Mouse (Mus musculus) frontal cortex, postnatal 14 days (tissue): ENCODE measurements around the gene Zdhhc1.
A peak's percentile ranks its signal among the peaks of the same experiment; 100 is the strongest.

Experiments
- DNase-seq, 2 experiments: peaks; one replicate each; pipeline ENCODE4 v3.0.0; 2022; ENCODE audit warnings: low spot score in 2 of 2

The Zdhhc1 gene

GRCm38 (mm10) chr8:105517346-105517745, 20.6 kb upstream of the Zdhhc1 start:
- DNase-seq: no peak

DNA sequence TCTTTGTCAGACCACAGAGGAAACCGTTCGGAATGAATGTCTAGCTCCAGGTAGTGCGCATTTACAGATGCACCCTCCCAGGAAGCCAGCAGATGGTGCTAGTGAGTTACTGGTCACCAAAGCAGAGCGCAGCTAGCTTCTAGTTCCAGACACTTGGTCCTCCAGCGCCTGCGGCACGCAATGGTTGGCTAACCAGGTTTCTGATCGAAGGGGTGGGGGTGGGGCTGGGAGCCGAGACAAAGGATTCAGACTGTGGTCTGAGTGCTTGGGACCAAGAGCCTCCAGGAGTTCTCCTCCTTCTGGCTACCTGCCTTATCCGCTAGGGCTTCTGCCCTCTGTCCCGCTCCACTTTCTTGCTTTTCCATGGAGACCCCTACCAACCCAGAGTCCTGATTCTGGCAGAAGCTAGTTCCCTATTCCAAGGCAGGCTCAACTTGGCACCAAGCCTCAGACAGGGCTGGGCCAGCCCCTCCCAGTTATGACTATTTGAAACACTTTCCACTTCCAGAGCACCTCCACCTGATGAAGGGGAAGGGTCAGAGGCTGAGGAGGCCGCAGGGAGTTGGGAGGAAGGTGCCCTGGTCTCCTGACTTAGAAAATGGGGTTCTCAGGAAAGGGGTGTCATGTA, 19.4 kb upstream of the Zdhhc1 start:
- peak in 1 of 2 experiments; percentile 72 for DNase-seq

- no peak for DNase-seq
Observed at GRCm38 (mm10) chr8:105514656-105515055, 18.0 kb upstream of the Zdhhc1 start.

DNA sequence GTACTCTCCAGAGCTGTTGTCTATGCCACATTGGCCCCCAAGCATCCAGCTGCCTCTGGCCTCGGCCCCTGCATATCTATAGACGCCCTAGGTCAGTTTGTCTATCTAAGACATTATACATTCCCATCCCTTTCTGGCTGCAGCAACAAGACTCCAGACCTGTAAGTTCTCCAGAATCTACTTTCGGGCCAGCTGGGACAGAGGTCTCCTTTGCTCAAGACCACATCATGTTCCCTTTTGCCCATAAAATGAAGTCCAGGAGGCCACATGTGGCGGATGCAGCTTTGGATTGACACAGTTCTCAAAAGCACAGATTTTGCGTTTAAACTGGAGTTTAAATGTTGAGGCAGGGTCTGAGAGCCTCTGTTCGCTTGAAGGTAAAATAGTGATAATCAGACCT, 17.5 kb upstream of the Zdhhc1 start:
- no peak for DNase-seq

- no peak for DNase-seq
Observed at GRCm38 (mm10) chr8:105509997-105510735, 13.5 kb upstream of the Zdhhc1 start.

DNA sequence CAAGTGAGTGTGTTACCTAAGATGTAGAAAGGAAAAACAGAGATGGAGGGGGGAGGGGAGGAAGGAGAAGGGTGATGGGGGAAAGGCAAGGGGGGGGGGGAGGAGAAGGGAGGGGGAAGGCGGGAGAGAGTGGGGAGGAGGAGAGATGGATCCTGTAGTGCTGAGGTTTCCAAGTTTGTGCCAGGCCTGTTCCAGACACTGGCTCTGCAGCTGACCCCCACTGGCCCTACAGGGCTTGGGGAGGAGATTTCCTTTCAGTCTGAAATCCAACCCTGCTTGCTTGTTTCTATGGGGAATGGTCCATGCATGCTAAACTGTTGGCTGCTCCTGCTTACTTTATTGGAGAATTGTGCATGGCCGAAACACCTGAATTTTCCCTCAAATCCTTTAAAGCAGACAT, 12.1 kb upstream of the Zdhhc1 start:
- DNase-seq: no peak

DNA sequence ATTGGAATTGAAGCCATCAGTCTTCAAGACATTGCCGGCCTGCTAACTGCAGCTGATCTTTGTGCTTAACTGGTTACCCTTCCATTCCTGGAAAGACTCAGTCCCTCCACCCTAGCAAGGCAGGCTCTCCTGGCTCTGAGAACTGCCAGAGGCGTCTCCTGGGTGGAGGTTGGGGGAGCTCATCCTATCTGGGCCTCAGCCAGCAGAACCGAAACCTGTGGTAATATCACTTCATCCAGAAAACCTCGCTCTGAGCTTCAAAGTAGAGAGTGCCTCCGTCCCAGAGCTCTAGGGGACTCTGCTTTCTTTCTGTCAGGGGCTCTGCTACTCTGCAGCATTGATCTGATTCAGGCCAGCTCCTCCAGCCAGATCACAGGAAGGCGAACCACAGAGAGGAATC, 10.3 kb upstream of the Zdhhc1 start:
- no peak for DNase-seq

GRCm38 (mm10) chr8:105504617-105505016, 7.9 kb upstream of the Zdhhc1 start:
- no peak for DNase-seq

DNA sequence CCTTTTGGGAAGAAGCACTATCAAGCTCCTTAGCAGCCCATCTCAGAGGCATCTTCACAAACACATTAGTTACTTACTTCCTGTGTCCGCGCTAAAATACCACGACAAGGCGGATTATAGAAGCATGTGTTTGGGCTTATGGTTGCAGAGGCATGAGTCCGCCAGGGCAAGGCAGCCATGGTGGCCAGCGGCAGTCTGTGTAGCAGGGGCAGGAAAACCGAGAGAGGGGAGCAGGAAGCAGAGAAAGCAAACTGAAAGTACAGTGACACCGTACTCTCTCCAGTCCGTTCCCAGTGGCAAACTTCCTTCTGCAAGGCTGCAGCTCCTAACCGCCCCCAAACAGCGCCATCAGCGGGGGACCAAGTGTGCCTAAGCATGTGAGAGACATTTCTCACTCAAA, 3.1 kb upstream of the Zdhhc1 start:
- no peak for DNase-seq

- no peak for DNase-seq
Observed at GRCm38 (mm10) chr8:105495350-105496302, 1.1 kb downstream of the Zdhhc1 start.

DNA sequence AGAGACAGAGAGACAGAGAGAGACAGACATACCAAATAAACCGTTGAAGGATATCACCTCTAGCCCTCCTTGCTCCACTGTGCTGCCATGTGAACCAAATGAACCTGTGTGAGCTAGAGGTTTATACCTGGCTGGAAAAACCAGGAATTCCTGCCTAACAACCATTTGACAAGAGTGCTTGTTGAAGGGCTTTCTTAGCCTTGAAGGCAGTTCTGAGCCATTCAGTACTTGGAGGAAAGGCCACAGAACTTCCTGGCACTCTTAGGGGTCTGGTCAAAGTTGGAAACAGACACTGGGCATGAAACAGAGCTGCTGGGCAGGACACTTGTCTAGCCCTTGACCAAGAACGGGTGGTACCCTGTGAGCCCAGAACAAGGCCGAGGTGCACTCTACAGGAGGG, 2.1 kb downstream of the Zdhhc1 start:
- no peak for DNase-seq

GRCm38 (mm10) chr8:105493495-105493894, 3.2 kb downstream of the Zdhhc1 start:
- no peak for DNase-seq

DNA sequence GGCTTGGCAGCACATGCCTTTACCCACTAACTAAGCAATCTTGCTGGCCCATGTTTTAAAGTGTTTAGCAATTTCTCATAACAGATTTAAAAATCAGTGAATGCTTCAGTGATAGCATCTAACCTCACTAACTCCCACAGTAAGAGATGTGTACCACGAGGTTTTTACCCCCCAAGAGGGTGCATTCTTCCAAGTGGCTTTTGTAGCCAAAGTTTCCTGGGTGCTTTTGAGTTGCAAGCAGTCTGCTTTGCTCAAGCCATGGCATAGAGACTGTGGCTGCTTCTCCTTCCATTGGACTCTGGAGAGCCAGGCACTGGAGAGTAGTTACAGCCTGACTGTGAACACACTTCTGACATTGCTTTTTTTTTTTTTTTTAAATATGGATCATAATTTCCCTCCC, 7.4 kb downstream of the Zdhhc1 start:
- no peak for DNase-seq

DNA sequence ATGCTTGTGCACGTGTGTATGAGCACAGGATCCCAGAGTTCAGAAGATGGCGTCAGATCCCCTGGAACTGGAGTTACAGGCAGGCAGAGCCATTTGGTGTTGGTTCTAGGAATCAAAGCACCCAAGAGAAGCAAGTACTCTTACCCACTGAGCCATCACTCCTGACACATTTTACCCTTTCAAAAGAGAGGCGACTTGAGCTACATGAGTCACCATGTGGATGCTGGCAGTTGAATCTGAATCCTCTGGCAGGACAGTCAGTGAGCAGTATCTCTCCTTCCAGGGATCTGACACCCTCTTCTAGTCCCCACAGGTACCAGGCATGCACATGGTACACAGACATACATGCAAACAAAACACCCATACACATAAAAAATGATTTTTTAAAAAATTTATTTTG, 8.6 kb downstream of the Zdhhc1 start:
- no peak for DNase-seq

DNA sequence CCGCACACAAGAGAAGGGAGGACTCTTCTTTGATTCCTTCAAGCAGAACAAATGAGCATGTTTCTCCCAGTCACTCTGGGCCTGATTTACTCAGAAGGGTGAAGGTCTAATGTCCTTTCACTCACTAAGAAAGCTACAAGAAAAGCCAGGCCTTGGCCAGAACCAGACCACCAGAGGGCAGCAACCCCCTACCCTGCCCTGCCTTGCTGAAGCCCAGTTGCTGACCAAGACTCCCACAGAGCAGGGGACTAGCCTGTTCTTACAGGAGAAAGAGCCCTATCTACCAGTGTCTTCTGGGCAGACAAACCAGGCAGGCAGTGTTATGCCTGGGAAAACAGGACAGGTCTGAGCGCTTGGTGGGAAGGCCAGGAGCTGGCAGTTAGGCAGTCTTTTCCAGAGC, 12.3 kb downstream of the Zdhhc1 start:
- no peak for DNase-seq

- DNase-seq: no peak
Observed at GRCm38 (mm10) chr8:105484030-105484368, 12.7 kb downstream of the Zdhhc1 start.

DNA sequence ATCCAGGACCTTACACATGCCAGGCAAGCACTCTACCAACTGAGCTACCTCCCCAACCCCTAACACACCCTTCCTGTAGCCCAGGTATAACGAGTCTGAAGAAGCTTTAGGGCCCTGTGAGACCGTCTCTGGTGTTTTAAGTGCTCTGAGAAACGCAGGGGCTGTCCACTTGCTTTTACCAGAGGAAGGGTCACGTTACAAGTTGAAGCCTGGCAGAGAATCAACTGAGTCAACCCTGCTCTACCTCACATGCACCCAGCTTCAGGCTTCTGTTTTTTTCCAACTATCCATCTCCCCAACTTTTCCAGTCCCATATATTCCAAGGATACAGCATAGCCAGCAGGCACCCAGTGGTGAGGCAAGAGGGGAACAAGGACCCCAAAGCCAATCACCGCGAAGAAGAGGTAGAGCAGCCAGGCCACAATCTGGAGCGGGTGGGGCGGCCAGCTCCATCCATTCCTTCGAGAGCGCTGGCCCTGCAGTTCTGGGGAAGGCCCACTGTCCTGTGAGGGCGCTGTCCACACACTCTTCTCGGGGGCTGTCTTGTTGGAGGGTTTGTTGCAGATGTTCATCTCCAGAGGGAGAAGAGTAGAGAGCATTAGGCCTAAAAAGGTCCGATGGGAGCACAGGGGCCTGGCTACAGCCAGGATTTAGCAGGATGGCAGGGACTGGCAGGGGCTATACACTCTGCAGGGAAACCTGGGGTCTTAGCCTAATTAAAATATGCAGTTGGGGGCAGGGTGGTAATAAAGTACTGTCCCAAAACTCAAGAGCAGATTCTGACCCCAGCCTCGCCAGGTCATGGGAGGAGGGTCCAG, 13.3 kb downstream of the Zdhhc1 start:
- no peak for DNase-seq

DNA sequence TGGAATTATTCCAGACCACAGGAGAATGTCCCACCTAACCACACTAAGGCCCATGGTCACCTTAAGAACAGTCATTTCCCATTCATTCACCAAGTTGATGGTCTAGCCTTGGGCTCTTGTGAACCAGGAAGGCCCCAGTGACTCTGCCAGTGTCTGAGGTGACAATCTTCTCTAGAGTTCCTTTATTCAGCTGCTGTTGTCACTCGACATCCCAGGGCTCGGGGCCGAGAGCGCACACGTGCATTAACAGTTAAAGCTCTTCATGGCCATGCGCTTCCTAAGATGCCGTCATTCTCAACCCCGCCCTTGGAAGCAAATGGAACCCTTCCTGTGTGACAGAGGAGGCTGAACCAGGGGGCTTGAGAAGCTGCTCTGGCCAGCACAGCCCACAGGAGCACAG, 14.6 kb downstream of the Zdhhc1 start:
- no peak for DNase-seq

- DNase-seq: no peak
Observed at GRCm38 (mm10) chr8:105481453-105481852, 15.2 kb downstream of the Zdhhc1 start.

GRCm38 (mm10) chr8:105481013-105481412, 15.7 kb downstream of the Zdhhc1 start:
- DNase-seq: no peak

DNA sequence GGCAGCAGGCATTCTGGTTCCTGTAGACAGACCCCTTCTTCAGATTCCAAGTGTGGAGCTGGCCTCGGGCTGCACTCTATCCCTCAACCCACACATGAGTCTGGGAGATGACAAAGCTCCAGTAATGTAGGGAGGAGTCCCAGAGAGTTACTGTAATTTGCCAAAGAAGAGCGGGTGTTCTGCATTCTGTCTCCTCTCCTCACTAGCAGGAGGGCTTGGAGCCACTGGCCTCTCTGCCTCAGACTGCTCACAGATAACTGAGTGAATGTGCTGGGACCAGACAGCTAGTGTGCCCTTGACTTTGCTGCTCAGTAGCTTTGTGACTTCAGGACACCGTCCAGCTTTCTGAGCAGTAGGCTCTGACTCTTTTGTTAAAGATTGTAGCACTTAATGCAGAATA, 18.9 kb downstream of the Zdhhc1 start:
- no peak for DNase-seq
